Mouse (Mus musculus) right cerebral cortex, postnatal 14 days (tissue): ENCODE results near the gene Pitx1.

ENCODE experiments used
- DNase-seq: peaks from one replicate; pipeline ENCODE4 v3.0.0; 2022

Gene Pitx1

GRCm38 (mm10) chr13:55836142-55836625, at the start of gene Pitx1:
Gene Pitx1 (minus strand): TSS chr13:55836192.
- DNase-seq: no peak

- DNase-seq: no peak
Observed at GRCm38 (mm10) chr13:55881431-55882202, 45.6 kb upstream of the Pitx1 start.

GRCm38 (mm10) chr13:55878353-55878752, 42.4 kb upstream of the Pitx1 start:
- no peak for DNase-seq

- DNase-seq: no peak
Observed at GRCm38 (mm10) chr13:55871410-55871809, 35.4 kb upstream of the Pitx1 start.

GRCm38 (mm10) chr13:55870001-55870400, 34.0 kb upstream of the Pitx1 start:
- DNase-seq: no peak

GRCm38 (mm10) chr13:55867540-55868103, 31.6 kb upstream of the Pitx1 start:
- DNase-seq: no peak

- DNase-seq: no peak
Observed at GRCm38 (mm10) chr13:55860483-55860882, 24.5 kb upstream of the Pitx1 start.

- no peak for DNase-seq
Observed at GRCm38 (mm10) chr13:55858463-55858862, 22.5 kb upstream of the Pitx1 start.

GRCm38 (mm10) chr13:55855793-55856192, 19.8 kb upstream of the Pitx1 start:
- DNase-seq: no peak

- no peak for DNase-seq
Observed at GRCm38 (mm10) chr13:55852205-55852604, 16.2 kb upstream of the Pitx1 start.

GRCm38 (mm10) chr13:55850726-55851125, 14.7 kb upstream of the Pitx1 start:
- DNase-seq: no peak

- DNase-seq: no peak
Observed at GRCm38 (mm10) chr13:55848604-55849190, 12.7 kb upstream of the Pitx1 start.

- DNase-seq: no peak
Observed at GRCm38 (mm10) chr13:55847805-55848204, 11.8 kb upstream of the Pitx1 start.

GRCm38 (mm10) chr13:55843700-55844099, 7.7 kb upstream of the Pitx1 start:
- no peak for DNase-seq

- DNase-seq: no peak
Observed at GRCm38 (mm10) chr13:55840223-55840622, 4.2 kb upstream of the Pitx1 start.

- DNase-seq: no peak
Observed at GRCm38 (mm10) chr13:55836786-55837780, 1.1 kb upstream of the Pitx1 start.

- no peak for DNase-seq
Observed at GRCm38 (mm10) chr13:55835548-55836097, 369 bp downstream of the Pitx1 start.

GRCm38 (mm10) chr13:55834667-55835066, 1.3 kb downstream of the Pitx1 start:
- DNase-seq: no peak

GRCm38 (mm10) chr13:55833921-55834320, 2.1 kb downstream of the Pitx1 start:
- no peak for DNase-seq

GRCm38 (mm10) chr13:55832602-55833001, 3.4 kb downstream of the Pitx1 start:
- DNase-seq: no peak

GRCm38 (mm10) chr13:55831722-55832160, 4.3 kb downstream of the Pitx1 start:
- no peak for DNase-seq
